Mouse (Mus musculus): ENCODE results near the gene Tmem40. TPM values are rescaled to one million over a fixed set of nuclear protein-coding genes. Genes with fewer than 3 reads are reported as not detected.

The Tmem40 gene
- total RNA-seq, 2 experiments from 2014 or later, result 2.1 TPM

DNA sequence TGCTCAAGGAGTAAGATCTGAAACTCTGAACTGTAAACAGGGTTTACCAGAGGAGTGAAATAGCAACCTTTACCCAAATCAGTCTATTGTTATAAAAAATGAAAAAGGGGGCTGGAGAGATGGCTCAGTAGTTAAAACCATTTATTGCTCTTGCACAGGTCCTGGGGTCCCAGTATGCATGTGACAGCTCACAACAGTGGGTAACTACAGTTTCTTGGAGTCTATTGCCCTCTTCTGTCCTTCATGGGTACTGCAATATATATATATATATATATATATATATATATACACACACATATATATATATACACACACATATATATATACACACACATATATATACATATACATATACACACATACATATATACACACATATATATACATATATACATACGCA is 10.4 kb upstream of the Tmem40 start:
- intact Hi-C loops (cut with DNase I), result no loop called here
- no peak for DNase-seq (ENCODE audit: low spot score in 2 of 2)

DNA sequence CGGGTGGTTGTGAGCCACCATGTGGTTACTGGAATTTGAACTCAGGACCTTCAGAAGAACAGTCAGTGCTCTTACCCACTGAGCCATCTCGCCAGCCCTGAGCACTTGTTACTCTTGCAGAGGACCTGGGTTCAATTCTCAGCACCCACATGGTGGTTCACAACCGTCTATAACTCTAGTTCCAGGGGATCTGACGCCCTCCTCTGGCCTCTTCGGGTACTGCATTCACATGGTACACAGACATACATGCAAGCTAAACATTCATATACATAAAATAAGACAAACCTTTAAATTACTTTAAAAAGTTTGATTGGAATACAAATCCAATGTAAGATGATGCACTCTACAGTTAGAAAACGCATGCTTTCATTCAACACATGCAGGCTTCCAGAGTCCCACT is 10.0 kb upstream of the Tmem40 start:
- no peak for DNase-seq (ENCODE audit: low spot score in 2 of 2)
- intact Hi-C loops (cut with DNase I), result no loop called here

DNA sequence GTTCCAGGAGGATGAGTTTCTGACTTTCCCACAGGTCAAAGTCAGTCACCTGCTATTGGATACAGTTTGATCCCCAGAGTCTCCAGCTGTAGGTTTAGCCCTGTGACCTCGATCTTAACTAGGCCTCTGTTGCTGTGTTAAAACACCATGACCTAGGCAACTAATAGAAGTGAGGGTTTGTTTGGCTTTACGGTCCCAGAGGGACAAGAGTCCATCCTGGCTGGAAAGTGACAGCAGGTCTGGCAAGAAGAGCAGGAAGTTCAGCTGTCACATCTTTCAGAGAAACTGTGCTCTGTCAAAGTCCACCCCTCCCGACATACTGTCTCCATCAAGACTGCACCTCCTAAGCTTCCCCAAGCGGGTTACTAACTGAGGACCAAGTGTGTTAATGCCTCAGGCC is 8.6 kb upstream of the Tmem40 start:
- intact Hi-C loops (cut with DNase I), result no loop called here

DNA sequence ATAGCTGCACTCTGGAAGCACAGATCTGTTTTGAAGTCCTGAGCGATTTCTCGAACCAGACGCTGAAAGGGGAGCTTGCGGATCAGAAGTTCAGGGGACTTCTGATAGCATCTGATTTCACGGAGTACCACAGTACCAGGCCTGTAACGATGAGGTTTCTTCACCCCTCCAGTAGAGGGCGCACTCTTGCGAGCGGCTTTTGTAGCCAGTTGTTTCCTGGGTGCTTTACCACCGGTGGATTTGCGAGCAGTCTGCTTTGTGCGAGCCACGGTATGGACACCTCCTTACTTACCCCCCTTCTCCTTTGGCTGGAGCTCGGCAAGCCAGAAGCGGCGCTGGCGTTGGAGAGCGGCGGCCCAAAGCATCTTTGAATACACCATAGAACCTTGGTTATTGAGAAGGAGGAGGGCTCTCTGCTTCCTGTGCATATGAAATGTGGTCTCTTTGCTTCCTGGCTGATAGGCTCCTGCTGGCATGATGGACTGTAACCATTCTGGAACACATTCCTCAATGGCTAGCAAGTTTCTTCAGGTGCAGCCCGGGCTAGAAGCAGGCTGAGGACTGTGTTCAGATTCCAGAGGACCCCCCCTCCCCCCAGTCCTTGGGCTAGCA is 8.0 kb upstream of the Tmem40 start:
- DNase-seq (ENCODE audit: low spot score in 2 of 2), result no peak
- intact Hi-C loops (cut with DNase I), result no loop called here

More for the DNA sequence above, 8.6 kb upstream of the Tmem40 start:
- no peak for DNase-seq (ENCODE audit: low spot score in 2 of 2)

DNA sequence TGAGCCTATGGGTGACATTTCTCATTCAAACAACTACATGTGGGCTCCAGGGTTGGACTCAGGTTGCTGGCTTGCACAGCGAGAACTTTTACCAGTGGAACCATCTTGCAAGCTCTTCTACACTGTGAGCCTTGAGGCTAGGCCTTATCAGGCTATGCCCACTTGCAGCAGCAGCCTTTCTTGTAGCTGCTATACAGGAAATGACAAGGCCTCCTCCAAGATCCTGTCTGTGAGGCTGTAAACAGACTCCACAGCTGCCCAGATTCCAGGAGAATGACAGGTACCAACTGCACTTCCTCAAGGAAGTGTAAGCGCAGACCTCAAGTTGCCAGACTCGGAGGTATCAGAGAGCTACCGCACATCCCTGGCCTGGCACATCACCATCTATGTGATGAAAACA is 6.0 kb upstream of the Tmem40 start:
- no peak for DNase-seq (ENCODE audit: low spot score in 2 of 2)
- intact Hi-C loops (cut with DNase I), result no loop called here

DNA sequence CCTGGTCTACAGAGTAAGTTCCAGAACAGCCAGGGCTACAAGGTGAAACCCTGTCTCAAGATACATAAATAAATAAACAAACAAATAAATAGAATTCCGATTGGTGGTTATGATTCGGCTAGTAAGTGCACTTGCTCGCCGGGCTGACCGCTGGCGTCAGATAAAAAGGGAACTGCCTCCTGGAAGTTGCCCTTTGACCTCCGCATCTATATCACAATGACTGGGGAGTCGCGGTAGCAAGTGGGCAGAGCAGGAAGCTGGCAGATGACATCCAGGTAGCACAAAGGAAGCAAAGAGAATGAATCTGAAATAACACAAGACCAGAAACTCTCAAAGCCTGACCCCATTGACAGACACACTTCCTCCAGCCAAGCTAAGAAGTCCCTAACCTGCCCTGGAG is 5.1 kb upstream of the Tmem40 start:
- intact Hi-C loops (cut with DNase I), result no loop called here
- DNase-seq (ENCODE audit: low spot score in 2 of 2), result no peak

DNA sequence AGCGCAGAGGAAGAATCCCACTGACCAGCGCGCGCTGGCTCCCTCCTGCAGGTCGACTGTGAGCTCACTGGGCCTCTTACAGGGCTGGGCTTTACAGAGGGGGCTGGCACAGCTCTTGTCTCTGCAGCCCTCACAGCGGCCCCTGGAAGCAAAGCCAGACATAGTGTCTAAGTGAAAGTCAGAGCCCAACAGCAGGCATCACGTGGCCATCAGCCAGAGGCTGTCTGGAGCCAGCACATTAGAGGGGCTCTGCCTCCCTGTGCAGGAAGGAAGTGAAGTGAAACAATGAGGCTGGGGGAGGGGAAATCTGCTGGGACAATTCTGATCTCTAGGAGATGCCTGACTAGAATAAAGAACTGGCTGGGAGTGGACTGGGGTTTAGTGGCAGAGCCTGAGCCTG is 2.0 kb upstream of the Tmem40 start:
- intact Hi-C loops (cut with DNase I), result no loop called here
- DNase-seq (ENCODE audit: low spot score in 2 of 2), result peak; percentile 51 to 72

DNA sequence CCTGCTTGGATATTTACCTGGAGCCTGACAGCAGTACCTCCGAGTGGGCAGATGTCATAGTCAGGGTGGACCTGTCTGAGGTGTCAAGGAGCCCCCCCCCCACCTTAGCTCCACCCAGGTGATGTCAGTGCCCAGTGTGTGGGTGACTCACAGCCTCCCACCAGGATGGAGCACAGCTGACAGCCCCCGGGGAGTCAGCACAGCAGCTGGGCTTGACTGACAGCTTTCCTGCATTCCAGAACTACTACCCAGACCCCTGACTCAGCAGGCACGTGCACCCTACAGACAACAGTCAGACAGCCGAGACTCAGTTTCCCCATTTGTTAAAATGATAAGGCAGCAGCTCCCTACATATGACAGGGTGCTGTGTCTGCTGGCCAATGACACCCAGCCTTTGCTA is 1.2 kb downstream of the Tmem40 start:
- DNase-seq (ENCODE audit: low spot score in 2 of 2), result no peak
- intact Hi-C loops (cut with DNase I), result no loop called here

DNA sequence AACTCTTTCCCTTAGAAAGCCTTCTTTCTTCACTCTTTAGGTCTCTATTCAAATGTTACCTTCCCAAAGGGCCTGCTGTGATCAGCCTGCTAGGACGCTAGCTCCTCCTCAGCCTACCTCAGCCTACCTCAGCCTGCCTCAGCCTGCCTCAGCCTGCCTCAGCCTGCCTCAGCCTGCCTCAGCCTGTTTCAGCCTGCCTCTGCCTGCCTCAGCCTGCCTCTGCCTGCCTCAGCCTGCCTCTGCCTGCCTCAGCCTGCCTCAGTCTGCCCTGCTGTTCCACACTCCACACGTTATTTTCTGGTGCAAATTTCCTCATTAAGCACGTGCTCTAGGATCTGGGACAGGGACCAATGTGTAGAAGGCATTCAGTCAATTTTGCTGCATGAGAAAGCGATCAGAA is 2.1 kb downstream of the Tmem40 start:
- no peak for DNase-seq (ENCODE audit: low spot score in 2 of 2)
- intact Hi-C loops (cut with DNase I), result no loop called here

DNA sequence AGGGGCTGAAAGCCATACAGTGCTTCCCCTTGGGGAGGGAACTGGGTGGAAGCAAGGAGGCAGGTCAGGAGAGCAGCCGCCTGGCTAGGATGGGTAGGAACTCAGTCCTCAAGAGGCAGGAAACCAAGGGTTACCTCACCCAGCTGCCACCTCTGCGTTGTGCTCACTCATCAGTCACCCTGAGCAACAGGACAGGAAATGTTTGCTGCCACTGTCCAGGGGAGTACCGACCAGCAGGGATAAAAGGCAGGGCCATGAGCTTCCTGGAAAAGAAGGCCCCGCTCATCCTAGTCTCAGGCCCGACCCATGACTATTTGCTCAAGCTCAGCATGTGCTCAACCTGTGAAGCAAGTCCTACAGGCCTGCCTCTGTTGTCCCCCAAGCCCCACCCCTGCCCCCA is 2.7 kb downstream of the Tmem40 start:
- DNase-seq (ENCODE audit: low spot score in 2 of 2), result no peak
- intact Hi-C loops (cut with DNase I), result no loop called here

DNA sequence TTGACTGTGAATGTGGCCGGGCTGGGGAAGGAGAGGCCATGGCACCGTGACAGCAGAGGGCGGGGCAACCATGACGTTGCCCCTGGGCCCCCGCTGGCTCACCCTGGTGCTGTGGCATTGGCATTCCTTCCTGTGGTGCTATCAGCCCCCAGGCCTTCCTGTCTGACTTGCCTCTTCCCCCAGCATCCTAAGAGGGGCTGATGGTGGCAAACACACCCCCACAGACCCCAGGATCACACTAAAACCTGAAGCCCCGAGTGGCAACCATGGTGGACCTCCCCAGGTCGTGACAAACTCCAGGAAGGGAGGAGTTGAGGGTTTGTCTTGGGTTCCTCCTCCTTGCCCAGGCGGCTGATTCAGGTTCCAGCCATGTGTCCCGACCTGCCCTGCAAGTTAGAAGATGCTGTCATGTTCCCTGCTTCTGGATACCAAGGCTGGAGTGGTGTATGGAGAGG is 3.2 kb downstream of the Tmem40 start:
- intact Hi-C loops (cut with DNase I), result no loop called here
- no peak for DNase-seq (ENCODE audit: low spot score in 2 of 2)

DNA sequence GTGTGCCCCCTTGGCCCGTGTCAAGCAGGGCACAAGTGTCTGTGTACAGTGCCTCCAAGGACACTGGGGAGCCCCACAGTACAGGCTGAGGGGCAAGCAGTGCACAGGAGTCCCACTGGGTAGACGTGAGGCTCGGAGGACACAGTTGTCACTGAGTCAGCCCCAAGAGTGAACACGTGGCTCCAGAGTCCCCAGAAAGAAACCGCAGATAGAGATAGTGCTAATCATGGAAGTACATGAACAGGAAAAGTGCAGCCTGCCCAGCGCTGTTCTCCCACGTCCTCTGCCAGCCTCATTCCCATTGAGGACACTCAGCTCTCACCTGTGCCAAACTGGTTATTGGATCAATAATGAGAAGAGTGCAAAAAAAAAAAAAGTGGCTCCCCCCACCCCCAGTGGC is 6.7 kb downstream of the Tmem40 start:
- no peak for DNase-seq (ENCODE audit: low spot score in 2 of 2)
- intact Hi-C loops (cut with DNase I), result no loop called here

DNA sequence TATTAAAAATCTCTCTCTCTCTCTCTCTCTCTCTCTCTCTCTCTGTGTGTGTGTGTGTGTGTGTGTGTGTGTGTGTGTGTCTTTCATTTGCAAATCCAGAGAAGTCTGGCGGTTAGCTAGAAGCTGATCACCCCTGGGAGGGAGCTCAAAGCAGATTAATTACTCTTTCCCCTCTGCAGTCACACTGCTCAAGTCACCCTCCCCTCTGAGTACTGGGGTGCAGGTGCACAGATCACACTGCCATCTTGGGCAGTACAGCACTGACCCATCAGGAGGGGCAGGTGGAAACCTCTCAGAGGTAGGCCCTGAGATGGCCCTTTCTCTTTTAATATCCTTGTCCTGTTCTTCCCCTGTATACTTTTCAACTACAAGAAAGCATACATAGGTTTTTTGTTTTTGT is 15.9 kb downstream of the Tmem40 start:
- no peak for DNase-seq (ENCODE audit: low spot score in 2 of 2)
- intact Hi-C loops (cut with DNase I), result no loop called here

DNA sequence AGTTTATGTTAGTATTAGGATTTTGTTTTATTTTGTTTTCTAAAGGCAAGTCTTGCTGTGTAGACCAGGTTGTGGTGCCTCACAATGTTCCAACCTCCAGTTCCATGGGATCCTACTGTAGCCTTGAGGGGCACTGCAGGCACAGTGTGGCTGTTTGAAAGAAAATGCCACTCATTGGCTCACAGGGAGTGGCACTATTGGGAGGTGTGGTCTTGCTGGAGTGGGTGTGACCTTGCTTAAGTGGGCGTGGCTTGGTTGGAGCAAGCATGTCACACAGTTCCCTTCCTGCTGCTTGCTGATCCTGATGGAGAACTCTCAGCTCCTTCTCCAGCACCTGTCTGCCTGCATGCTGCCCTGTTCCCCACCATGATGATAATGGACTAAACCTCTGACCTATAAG is 18.6 kb downstream of the Tmem40 start:
- DNase-seq (ENCODE audit: low spot score in 2 of 2), result no peak
- intact Hi-C loops (cut with DNase I), result no loop called here

DNA sequence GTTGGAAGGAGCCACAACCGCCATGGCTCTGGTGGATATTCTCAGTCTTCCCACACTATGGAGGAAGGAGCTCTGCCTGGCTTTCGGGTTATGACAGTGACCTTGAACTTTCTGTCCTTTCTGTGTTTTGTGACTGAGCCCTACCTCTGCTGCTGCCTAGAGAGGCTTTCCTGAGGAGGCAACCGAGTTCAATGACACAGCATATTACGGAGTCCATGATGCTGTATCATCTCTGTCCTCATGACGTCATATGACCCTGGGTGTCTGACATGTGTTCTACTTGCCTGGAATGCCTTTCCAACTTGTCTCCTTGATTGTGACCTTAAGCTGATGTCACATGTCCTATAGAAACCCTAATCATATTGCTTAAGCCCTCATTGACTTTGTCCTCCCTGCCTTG is 23.2 kb downstream of the Tmem40 start:
- intact Hi-C loops (cut with DNase I), result loop anchor here (10.0 kb wide), 1 partner anchor 104 kb away; no protein-coding TSS in a partner anchor
- DNase-seq (ENCODE audit: low spot score in 2 of 2), result no peak

DNA sequence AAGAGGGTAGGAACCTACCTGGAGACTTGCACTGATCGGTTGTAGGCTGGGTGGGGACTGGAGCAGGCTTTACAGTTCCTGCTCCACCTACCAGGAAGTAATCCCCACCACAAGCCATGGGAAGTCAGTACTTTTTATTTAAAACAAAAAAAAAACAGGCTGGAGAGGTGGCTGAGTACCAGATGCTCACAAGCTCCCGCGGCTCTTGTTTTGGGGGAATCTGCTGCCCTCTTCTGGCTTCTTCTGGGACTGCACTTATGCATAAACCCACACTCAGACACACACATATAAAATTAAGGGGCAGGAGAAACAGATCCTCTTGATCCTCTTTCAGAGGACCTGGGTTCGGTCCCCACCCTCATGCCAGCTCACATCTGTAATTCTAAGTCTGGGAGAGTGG is 27.3 kb downstream of the Tmem40 start:
- peak; percentile 33 to 45 for DNase-seq (ENCODE audit: low spot score in 2 of 2)
- intact Hi-C loops (cut with DNase I), result loop anchor here (10.0 kb wide), 1 partner anchor 100 kb away; no protein-coding TSS in a partner anchor

DNA sequence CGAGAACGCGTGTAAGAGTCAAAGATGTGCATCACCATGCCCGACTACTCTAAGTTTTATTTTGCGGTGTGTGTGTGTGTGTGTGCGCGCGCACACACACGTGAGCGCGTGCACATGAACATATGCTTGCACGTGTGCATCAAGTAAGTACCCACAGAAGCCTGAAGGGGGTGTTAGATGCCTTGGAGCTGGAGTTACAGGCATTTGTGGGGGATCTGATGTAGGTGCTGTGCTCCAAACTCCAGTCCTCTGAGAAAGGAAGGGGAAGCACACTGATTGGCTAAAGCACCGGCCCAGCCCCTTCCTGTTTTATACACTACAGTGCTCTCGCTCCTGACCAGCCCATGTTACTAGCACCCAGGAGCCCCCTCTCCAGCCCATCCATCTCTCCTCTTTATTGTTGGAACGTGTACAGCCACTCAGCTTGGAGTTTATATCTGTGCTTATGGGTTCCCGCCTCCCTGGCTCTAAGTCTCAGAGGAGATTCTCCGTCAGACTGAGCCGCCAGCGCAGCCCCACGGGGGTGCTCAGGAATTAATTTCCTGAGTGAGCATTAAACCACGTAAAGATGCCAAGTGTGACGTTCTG is 29.8 kb downstream of the Tmem40 start:
- intact Hi-C loops (cut with DNase I), result loop anchor here (10.0 kb wide), 1 partner anchor 98 kb away; no protein-coding TSS in a partner anchor
- no peak for DNase-seq (ENCODE audit: low spot score in 2 of 2)

DNA sequence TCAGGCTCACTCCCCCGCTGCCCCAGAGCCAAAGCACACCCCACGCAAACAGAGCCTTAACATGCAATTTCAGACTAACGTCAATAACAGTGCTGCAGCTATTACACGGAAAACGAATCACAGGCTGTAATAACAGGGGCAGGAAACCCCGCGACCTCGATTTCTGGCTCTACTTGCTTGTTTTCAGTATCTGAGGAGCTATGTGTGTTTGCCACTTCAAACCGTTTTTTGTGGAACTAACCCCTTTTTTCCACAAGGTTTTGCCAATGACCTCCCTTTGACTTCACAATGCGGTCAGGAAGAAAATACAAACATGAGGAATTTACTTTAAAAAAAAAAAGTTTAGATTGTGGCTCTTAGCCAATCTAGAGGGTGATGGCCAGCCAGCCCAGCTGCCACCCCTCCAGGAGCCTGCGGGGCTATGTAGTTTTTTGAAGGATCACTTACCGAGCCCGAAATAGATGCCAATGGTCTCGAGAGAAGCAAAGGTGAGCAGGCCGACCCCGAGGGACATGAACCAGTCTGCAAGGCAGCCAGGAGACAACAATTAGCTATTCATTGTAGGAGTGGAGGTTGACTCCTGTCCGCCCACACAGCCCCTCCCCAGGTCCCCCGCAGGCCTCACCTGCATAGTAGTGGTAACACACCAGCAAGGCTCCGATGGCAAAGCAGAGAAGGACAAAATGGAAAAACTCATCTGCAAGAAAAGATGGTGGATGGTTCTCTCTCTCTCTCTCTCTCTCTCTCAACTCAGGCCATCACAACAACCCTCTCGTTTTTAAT is 31.5 kb downstream of the Tmem40 start:
- intact Hi-C loops (cut with DNase I), result loop anchor here (10.0 kb wide), 1 partner anchor 96 kb away; no protein-coding TSS in a partner anchor
- no peak for DNase-seq (ENCODE audit: low spot score in 2 of 2)

DNA sequence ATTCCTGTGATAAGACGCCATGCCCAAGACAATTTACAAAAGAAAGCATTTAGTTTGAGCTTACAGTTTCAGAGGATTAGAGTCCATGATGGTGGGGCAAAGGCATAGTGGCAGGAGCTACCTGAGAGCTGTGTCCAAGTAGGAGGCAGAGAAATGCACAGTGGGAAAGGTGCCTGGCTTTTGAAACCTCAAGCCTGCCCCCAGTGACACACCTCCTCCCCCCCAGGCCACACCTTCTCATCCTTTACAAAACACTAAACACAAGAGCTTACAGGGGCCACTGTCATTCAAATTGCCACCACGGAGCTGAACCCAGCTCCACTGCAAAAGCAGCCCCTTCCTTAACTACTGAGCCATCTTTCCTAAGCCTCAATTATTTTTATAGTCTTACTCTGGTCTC is 34.6 kb downstream of the Tmem40 start:
- intact Hi-C loops (cut with DNase I), result loop anchor here (5.0 kb wide), 1 partner anchor 75 kb away; no protein-coding TSS in a partner anchor
- DNase-seq (ENCODE audit: low spot score in 2 of 2), result no peak

DNA sequence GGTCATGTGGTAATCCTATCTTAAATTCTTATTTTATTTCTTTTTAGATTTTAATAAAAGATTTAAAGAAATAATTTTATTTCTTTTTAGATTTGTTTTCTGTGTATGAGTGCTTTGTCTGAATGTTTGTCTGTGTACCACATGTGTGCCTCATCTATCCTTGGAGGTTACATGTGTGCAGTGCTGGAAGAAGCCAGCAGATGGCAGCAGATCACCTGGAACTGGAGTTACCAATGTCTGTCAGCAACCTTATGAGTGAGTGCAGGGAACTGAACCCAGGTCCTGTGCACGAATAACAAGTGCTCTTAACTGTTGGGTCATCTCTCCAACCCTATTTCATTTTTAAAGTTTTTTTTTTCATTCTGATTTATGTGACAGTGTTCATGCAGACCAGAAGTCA is 35.1 kb downstream of the Tmem40 start:
- peak; percentile 37 to 54 for DNase-seq (ENCODE audit: low spot score in 2 of 2)
- intact Hi-C loops (cut with DNase I), result loop anchor here (5.0 kb wide), 1 partner anchor 75 kb away; no protein-coding TSS in a partner anchor

DNA sequence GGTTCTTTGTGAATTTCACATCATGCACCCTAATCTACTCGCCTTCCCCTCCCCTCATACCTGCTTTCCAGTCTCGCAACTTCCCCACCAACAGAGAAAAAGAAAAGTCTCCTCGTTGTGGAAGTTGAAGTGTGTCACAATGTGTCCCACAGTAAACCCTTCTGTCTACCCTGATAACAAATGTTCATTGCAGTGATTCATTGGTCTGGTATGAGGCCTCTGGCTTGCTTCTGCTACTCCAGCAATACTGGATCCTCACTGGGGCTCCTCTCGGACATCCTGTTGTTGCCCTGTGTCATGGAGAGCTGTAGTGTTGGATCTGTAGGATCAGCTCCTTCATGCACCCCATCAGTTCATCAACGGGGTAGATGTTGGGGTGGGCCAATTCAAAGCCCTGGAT is 40.0 kb downstream of the Tmem40 start:
- DNase-seq (ENCODE audit: low spot score in 2 of 2), result no peak
- intact Hi-C loops (cut with DNase I), result no loop called here

Data from left cerebral cortex, postnatal 14 days (tissue).